Mouse (Mus musculus): ENCODE data around the gene Sost. TPM values are rescaled to one million over a fixed set of nuclear protein-coding genes. Genes with fewer than 3 reads are reported as not detected.

Sost gene
- polyA plus RNA-seq (2011; ENCODE audit: insufficient read depth, insufficient read length, low replicate concordance, missing spikeins), result not detected in 2 replicates

DNA sequence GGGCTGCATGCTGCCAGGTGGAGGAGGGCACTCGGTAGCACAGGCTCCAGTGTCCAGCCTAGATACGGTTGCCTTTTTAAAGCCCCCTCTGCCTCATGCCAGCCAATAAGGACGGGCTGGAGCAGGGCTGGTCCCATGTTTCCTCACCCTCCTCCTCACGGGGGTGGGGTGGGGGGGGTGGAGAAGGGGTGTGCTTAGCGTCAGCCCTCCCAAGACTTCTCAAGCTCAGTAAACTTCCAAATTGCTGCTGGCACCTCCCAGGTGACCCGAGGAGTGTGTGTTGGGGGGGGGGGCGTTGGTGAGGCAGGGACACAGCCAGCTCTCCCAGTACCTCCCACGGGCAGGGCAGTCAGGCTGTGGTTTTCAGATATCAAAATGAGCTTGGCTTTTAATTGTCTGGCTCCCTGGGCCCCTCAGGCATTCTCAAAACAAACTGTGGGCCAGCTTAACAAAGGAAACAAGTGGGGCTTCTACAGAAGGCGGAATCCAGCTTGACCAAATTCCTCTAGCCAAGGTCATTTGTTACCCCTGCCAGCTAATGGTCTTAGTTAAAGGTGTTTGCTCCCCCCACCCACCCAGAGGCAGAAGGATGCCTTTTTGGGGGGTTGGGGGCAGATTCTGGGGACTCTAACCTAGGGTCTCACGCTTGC is at the start of gene Sost:
Sost (minus strand) TSS at position 51 of the 650 bp plus-strand sequence.
- WGBS, result 46% methylated on average over 10 of the region's 10 CpGs
- no peak for TF ChIP-seq POLR2A (IDR thresholded peaks at IDR 0.05; ENCODE audit: borderline replicate concordance, control insufficient read depth, low read depth, low read length)
- H3K4me1 ChIP-seq (ENCODE audit: control insufficient read depth, insufficient read depth, low read length), result no peaks in the 10 kb centered on the region
- no peak within 1 kb of the TSS for H3K27ac ChIP-seq (ENCODE audit: control insufficient read depth, insufficient read depth, low read depth, low read length, poor library complexity)
- H3K4me3 ChIP-seq (replicated peaks; ENCODE audit: control insufficient read depth, low read depth, low read length), result no peak within 1 kb of the TSS

- H3K4me3 ChIP-seq (replicated peaks; ENCODE audit: control insufficient read depth, low read depth, low read length), result no peak overlapping the region
- H3K27ac ChIP-seq (ENCODE audit: control insufficient read depth, insufficient read depth, low read depth, low read length, poor library complexity), result no peak overlapping the region
- no peaks in the 10 kb centered on the region for H3K4me1 ChIP-seq (ENCODE audit: control insufficient read depth, insufficient read depth, low read length)
- no peak for TF ChIP-seq POLR2A (IDR thresholded peaks at IDR 0.05; ENCODE audit: borderline replicate concordance, control insufficient read depth, low read depth, low read length)
- TF ChIP-seq CTCF (IDR thresholded peaks at IDR 0.05; ENCODE audit: control insufficient read depth, insufficient read depth, low read length), result no peak
- WGBS, result 69% methylated on average over 1 of the region's 1 CpGs
Observed at GRCm38 (mm10) chr11:102016136-102016535, 49.3 kb upstream of the Sost start.

- Histone ChIP-seq H3K4me3 (replicated peaks; ENCODE audit: control insufficient read depth, low read depth, low read length) (no peak overlapping the region), H3K27ac (ENCODE audit: control insufficient read depth, insufficient read depth, low read depth, low read length, poor library complexity) (no peak overlapping the region), H3K4me1 (ENCODE audit: control insufficient read depth, insufficient read depth, low read length) (no peaks in the 10 kb centered on the region)
- TF ChIP-seq CTCF (IDR thresholded peaks at IDR 0.05; ENCODE audit: control insufficient read depth, insufficient read depth, low read length), result no peak
- TF ChIP-seq POLR2A (IDR thresholded peaks at IDR 0.05; ENCODE audit: borderline replicate concordance, control insufficient read depth, low read depth, low read length), result no peak
- 54% methylated on average over 6 of the region's 6 CpGs for WGBS
Observed at GRCm38 (mm10) chr11:102015472-102015871, 48.7 kb upstream of the Sost start.

DNA sequence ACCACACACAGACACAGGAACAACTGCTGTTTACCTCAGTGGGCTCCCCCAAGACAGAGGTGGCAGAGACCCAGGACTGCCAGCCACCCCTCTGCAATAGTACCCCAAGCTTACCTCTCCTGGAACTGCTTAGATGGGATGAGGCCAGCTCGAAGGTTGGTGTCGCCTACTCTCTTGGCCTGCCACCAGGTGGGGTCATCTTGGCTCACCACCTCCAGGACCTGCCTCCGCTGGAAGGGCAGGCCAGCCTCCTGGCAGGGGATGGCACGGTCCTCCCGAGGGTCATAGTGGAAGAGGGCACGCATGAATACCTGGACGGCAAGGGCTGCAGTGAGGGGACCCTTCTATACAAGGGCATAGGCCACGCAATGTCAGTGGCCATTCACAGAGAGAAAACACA is 46.4 kb upstream of the Sost start:
- 82% methylated on average over 8 of the region's 8 CpGs for WGBS
- no peaks in the 10 kb centered on the region for H3K4me1 ChIP-seq (ENCODE audit: control insufficient read depth, insufficient read depth, low read length)
- no peak overlapping the region for H3K27ac ChIP-seq (ENCODE audit: control insufficient read depth, insufficient read depth, low read depth, low read length, poor library complexity)
- no peak for TF ChIP-seq CTCF (IDR thresholded peaks at IDR 0.05; ENCODE audit: control insufficient read depth, insufficient read depth, low read length)
- no peak overlapping the region for H3K4me3 ChIP-seq (replicated peaks; ENCODE audit: control insufficient read depth, low read depth, low read length)

DNA sequence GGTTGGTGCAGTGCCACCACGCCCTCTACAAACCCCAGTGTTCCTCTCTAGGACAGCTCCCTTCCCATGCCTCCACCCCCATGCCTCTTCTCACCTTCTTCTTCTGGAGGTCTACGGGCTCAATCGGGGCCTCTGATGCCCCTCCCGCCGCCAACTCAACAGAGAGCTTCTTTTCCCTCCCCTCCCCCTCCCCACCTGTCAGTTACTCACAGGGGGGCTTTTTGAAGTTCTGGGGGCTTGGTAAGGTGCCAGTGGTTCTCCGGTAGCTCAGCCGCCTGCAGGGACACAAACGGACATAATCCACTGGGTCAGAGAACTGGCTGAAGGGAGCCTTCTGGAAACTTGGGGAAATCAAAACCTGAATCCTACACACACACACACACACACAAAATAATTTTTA is 44.7 kb upstream of the Sost start:
- Histone ChIP-seq H3K4me1 (ENCODE audit: control insufficient read depth, insufficient read depth, low read length) (no peaks in the 10 kb centered on the region), H3K4me3 (replicated peaks; ENCODE audit: control insufficient read depth, low read depth, low read length) (no peak overlapping the region), H3K27ac (ENCODE audit: control insufficient read depth, insufficient read depth, low read depth, low read length, poor library complexity) (no peak overlapping the region)
- no peak for TF ChIP-seq POLR2A (IDR thresholded peaks at IDR 0.05; ENCODE audit: borderline replicate concordance, control insufficient read depth, low read depth, low read length)
- TF ChIP-seq CTCF (IDR thresholded peaks at IDR 0.05; ENCODE audit: control insufficient read depth, insufficient read depth, low read length), result no peak
- 85% methylated on average over 8 of the region's 8 CpGs for WGBS

- Histone ChIP-seq H3K27ac (ENCODE audit: control insufficient read depth, insufficient read depth, low read depth, low read length, poor library complexity) (no peak overlapping the region), H3K4me3 (replicated peaks; ENCODE audit: control insufficient read depth, low read depth, low read length) (no peak overlapping the region), H3K4me1 (ENCODE audit: control insufficient read depth, insufficient read depth, low read length) (no peaks in the 10 kb centered on the region)
- TF ChIP-seq POLR2A (IDR thresholded peaks at IDR 0.05; ENCODE audit: borderline replicate concordance, control insufficient read depth, low read depth, low read length) (no peak), CTCF (IDR thresholded peaks at IDR 0.05; ENCODE audit: control insufficient read depth, insufficient read depth, low read length) (no peak)
- WGBS, result 86% methylated on average over 13 of the region's 13 CpGs
Observed at GRCm38 (mm10) chr11:102010140-102010539, 43.3 kb upstream of the Sost start.

DNA sequence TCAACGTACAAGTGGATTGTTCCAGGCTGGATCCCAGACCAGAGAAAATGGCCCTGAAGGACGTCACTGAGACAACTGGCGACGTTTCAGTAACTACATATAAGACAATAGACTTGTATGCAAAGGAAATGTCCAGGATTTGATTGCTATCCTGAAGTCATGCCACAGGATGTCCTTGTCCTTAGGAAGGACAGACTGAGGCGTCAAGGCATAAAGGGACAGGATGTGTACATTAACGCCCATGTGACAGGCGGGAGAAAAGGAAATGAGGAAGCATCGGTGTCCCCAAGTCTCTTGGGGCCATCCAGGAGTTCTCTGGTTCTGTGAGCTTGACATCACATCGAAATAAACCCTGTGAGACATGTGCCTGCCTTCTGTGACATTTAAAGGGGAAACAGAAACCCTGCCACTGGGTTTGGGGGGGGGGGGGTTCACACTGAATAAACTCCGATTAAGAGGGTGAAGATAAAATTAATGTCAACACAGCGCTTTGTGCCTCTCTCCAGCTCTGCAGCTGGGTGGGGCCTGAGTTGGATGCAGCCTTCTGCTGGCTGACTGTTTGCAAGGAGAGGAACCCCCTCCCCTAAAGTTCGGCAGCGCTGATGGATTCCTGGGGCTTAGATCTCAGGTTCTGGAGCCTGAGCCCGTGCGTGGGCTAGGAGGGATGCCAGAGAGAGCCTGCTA is 42.3 kb upstream of the Sost start:
- Histone ChIP-seq H3K4me3 (replicated peaks; ENCODE audit: control insufficient read depth, low read depth, low read length) (no peak overlapping the region), H3K27ac (ENCODE audit: control insufficient read depth, insufficient read depth, low read depth, low read length, poor library complexity) (no peak overlapping the region), H3K4me1 (ENCODE audit: control insufficient read depth, insufficient read depth, low read length) (no peaks in the 10 kb centered on the region)
- no peak for TF ChIP-seq POLR2A (IDR thresholded peaks at IDR 0.05; ENCODE audit: borderline replicate concordance, control insufficient read depth, low read depth, low read length)
- TF ChIP-seq CTCF (IDR thresholded peaks at IDR 0.05; ENCODE audit: control insufficient read depth, insufficient read depth, low read length), result no peak
- WGBS, result 66% methylated on average over 15 of the region's 15 CpGs

DNA sequence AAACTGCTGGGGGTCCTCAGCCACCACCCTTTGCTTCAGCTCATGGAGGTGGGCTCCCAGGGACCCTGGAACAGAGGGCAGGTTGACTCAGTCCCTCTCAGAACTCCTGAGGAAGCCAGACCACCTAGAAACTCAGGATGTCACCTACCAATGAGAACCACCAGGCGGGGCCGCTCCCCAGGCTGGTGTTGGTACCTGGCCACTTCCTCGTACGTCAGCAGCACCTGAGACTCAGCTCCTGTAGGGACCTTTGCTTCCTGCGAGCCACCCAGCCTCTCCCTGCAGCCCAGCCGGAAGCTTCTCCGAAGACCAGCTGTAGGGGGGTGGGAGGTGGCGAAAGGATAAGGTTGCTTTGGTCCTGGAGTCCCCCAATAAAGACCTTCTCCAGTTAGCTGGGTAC is 41.6 kb upstream of the Sost start:
- no peak overlapping the region for H3K4me3 ChIP-seq (replicated peaks; ENCODE audit: control insufficient read depth, low read depth, low read length)
- H3K4me1 ChIP-seq (ENCODE audit: control insufficient read depth, insufficient read depth, low read length), result no peaks in the 10 kb centered on the region
- TF ChIP-seq POLR2A (IDR thresholded peaks at IDR 0.05; ENCODE audit: borderline replicate concordance, control insufficient read depth, low read depth, low read length) (no peak), CTCF (IDR thresholded peaks at IDR 0.05; ENCODE audit: control insufficient read depth, insufficient read depth, low read length) (no peak)
- H3K27ac ChIP-seq (ENCODE audit: control insufficient read depth, insufficient read depth, low read depth, low read length, poor library complexity), result no peak overlapping the region
- WGBS, result 78% methylated on average over 8 of the region's 8 CpGs
